Mouse (Mus musculus) embryo, embryonic 11.5 days (tissue): Measurements from ENCODE around the gene Limk1.

Source experiments
- DNase-seq: peaks from one replicate; pipeline ENCODE4 v3.0.0-alpha.2; 2012; ENCODE audit warnings: low read depth, low spot score

The Limk1 gene

DNA sequence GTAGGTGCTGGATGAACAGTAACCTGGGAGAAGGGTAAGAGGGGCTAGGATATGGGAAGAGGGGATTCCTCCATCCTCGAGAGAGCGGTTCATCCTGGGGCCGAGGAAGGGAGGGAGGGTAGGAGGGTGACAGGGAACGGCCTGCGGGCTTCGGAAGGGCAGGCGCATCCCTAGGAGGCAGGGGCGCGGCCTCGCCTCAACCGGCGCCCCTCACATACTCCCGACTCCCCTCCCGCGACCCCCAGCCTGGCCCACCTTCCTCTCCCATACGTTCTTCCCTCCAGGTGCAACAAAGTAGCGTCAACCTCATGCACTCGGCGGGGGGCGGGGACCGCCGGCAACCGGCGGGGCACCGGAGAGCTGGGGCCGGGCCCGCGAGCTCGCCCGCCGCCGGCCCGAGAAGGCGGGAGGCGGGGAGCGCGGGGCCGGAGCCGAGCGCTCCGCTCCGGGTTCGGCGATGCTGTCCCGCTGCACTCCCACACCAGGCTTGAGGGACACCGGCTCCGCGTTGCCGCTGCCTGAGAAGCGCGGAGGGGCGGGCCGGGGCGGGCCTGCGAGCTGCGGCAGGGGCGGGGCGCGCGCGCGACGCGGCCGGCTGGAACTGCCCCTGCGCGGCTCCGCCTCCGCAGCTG, at the start of gene Limk1:
Gene Limk1 (minus strand): TSS at position 513 of the 632 bp plus-strand sequence.
- DNase-seq: no peak

DNA sequence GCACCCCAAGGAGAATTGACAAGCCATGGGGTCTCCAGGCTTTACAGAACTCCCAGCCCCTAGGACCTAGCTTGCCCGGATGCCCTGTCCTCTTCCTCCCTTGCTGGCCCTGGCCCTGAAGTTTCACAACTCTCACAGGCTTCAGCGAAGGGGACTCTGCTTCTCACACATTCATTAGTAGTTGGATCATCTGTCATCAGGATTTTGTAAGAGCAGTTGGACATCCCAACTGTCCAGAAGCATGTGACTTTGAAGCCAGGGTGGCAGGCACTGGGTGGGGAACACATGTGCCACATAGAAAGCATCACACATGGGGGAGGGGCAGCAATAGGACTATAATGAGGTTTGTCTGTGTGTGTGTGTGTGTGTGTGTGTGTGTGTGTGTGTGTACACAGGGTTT, 46.5 kb upstream of the Limk1 start:
- no peak for DNase-seq

DNA sequence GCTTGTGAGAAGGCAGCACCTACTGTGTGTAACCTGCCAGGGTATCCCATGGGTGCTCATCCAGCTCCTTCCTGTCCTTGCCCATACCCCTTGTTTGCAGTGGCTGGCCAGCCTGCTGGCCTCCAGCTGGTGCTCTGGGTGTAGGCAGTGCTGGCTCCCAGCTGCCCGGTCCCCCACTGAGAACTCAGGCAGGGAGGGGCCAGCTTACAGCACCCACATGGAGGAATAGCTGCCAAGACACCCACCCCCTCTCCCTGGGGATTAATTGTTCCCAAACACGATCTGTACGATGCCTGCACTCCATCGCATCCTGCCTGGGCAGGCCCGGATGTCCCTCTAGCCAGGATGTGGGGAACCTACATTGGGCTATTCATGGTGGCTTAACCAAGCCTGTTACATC, 45.7 kb upstream of the Limk1 start:
- no peak for DNase-seq

DNA sequence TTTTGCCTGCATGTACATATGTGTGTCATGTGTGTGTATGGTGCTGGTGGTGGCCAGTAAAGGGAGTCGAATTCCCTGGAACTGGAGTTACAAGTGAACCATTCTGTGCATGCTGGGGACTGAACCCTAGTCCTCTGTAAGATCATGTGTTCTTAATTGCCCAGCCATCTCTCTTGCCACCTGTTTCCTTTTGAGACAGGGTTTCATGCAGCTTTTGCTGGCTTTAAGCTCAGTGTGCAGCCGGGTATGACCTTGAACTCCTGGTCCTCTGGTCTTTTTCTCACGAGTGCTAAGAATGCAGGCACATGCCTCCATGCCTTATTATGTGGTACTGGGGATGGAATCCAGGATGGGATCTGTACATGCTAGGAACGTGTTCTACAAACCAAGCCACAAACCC, 44.8 kb upstream of the Limk1 start:
- DNase-seq: no peak

DNA sequence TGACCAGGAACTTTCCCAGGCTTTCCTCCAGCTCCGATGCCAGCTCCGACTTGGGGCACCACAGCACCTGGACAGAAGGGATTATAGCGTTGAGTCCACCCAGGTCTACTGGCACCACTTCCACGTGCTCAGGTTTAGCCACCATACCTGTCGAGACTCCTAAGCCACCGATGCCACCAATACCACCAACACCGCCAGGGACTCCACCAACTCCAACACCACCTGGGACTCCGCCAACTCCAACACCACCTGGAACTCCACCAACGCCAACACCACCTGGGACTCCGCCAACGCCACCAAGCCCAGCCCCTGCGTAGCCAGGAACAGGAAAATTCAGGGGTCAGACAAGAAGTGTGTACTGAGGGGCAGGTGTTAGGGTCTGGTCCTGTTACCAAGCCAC, 40.7 kb upstream of the Limk1 start:
- DNase-seq: no peak

DNA sequence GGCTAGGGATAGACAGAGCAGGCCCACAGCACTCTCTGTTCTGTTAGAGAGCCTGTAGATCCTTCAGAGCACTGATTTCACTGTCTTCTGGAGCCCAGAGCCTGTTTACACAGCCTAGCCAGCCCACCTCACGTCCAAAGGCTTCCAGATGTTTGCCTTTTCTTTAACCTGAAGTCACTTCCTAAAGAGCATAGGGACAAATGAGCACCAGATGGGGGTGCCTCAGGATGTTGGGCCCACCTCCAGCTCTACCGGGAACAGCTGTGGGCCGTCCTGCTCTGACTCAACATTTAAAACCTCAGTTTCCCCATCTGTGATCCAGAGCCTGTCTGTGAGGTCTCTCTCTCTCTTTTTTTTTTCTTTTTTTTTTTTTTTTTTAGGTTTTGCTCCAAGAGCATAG, 40.1 kb upstream of the Limk1 start:
- no peak for DNase-seq

DNA sequence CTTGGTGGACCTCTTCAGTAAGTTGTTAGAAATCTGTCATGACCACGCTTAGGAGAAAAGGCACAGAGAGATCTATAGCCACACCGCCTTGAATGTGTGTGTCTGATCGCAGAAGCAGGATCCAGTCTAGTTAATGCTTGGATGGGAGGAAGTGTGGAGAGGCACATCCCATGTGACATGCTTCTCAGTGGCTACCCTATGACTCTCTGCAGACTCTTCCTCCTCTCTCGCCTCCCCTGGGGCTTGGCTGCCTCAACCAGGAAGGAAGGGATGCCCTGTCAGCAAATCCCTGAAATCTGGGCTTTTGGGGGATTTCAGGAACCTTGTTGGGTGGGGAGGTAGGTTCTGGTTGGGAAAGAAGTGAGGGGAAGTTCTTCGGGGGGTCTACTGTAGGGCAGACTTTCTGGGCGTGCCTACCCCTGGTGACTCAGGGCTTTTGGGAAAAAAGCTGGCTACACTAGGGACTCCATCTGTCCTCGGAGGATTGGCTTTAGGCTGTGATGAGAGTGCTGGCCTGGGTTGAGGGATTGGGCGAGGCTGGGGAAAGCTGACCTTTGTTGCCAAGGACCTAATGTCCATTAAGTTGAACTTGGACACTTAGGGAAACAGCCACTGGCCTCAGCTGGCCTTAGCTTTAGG, 38.7 kb upstream of the Limk1 start:
- no peak for DNase-seq

DNA sequence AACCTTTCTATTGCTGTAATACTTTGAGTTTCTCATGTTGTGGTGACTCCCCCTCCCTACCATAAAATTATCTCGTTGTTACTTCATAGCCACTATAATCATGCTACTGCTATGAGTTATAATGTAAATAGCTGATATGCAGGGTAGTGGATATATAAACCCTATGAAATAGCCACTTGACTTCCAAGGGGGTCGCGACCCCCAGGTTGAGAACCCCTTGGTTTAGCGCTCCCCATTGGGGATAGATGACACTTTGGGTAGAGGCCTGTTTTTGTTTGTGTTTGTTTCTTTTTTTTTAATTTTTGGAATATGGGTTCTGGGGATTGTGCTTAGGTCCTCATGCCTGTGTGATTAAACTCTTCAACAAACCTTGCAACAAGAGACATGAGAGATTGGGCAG, 36.9 kb upstream of the Limk1 start:
- no peak for DNase-seq

DNA sequence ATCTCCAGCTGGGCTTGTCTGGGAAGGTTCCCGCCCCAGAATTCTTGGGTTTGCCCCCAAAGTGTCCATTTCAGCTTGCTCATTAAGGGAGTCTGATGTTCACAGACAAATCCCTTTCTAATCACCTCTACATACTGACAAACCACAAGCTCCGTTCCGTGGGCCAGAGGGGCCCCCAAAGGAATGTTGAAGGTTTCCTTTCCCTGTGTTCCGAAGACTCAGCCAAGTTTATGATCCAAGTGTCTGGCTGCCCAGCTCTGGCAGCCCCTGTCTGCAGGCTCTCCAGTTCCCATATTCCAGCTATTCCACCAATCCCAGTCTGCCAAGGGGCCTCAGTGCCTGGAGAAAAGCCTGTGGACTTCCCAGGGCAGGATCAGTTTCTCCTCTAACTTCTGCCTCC, 31.7 kb upstream of the Limk1 start:
- no peak for DNase-seq

DNA sequence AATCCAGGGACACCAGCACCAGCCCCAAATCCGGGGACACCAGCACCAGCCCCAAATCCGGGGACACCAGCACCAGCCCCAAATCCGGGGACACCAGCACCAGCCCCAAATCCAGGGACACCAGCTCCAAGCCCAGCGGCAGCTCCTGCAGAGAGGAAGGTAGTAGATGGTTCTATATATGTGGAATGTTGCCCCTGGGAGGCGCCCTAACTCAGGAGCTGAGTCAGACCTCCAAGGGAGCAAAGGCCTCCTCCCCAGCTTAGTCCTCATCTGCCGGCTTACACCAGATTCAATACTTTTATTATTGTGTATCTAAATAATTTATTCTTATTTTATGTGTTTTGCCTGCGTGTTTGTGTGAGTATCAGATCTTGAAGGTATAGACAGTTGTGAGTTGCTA, 22.7 kb upstream of the Limk1 start:
- DNase-seq: no peak

DNA sequence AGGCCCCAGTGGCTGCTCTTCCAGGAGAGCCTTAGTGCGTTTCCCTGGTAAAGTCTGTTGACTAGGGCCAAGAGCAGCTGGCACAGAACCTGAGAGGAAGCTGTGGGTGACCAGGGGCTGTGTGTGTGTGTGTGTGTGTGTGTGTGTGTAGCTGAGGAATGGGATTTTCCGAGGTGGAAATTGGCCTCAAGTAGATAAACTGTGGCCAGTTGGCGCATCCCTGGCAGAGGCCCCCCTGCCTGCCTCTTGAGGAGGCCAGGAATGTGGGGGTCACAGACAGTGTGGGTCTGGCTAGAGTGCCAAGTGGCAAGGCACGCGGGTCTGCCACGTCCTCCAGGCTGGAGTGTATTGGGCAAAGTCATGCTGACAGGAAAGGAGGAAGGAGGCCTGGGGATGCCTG, 20.9 kb upstream of the Limk1 start:
- no peak for DNase-seq

DNA sequence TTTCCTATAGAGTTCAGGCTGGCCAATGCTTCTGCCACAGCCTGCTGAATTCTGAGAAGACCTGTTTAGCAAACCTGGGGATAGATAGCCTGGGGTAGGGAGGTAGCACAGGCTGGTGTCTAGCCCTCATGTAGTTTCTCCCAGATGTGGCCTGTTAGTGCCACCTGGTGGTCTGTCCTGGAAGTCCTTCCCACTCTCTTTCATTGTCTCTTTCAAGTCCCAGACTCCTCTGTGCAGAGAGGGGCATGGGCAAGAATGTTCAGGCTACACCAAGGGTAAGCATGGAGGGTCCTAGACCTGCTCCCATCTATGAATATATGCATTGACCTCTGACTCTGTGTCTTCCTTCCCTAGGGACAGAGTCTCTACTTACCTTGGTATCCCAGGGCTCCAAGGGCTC, 15.8 kb upstream of the Limk1 start:
- DNase-seq: peak; percentile 57

DNA sequence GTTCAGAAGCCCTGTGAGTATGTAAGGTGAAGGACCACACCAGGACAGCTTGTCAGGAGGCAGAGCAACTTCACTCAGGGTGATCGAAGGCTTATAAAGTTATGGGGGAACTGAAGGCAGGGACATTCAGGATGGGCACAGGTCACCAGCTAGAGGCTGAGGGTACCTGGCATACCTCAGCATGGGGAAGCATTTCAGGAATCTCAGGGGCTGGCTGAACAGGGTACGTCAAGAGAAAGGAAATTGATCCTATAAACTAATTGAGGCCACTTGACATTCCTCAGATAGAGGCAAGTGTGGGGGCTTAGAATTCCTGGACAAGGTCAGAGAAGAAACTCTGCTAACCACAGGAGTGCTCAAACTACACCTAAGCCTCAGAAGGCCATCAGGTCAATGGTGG, 7.1 kb upstream of the Limk1 start:
- DNase-seq: no peak

DNA sequence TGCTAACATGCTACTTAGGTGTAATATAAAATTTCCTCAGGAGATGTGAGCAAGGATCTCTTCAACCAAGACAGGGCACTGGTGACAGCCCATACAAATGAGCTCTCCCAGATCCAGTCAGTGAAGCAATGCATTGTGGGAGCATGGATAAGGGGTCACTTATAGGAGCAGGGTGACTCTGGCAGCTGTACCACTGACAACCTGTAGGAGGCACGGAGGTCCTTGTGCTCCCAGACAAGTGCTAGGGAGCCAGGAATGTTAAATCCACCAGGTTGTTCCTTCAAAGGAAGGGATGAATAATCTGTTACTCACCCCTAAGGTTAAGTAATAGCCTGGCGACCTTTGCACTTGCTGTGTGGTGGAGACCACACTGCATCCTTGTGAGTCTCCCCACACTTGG, 6.7 kb upstream of the Limk1 start:
- DNase-seq: no peak

DNA sequence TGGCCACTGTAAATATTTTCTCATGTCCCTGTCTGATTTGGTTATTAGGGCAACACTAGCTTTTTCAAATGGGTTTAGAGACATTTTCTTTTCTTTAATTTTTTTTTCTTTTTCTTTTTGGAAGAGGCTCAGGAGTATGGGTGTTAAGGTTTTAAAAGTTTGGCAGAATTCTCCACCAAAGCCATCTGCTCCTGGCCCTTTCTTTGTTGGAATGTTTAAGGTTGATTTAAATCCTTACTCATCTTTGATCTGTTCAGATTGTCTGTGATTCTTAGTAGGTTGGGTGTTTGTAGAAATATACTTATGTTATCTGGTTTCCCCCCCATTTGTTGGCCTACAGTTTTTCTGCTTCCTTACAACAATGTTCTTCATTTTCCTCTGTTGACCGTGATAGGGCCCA, 4.3 kb upstream of the Limk1 start:
- DNase-seq: no peak

DNA sequence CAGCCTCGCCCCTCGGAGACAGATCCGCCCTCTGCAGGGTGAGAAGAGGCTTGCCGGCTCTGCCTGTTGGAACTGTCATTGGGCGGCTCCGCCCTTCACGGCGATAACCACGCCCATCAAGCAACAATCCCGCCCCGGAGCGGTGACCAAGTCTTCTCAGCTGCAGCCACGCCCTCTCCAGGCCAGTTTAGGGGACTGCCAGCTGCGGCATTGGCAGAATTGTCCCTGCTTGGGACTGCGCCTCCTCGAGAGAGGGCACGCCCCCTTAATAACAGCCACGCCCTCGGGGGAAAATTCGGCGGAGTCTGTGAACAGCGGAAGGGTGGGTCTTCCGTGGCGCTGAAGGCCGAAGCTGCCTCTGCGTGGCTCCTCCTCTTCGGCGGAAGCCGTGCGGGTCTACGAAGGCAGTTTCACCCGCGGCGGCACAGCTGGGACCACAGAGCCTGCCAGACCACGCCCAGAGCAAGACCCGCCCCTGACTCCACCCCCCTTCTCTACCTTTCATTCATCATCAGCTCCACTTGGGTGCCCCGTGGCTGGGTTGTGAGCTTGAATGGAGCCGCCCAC, 403 bp upstream of the Limk1 start:
- DNase-seq: peak; percentile 99

DNA sequence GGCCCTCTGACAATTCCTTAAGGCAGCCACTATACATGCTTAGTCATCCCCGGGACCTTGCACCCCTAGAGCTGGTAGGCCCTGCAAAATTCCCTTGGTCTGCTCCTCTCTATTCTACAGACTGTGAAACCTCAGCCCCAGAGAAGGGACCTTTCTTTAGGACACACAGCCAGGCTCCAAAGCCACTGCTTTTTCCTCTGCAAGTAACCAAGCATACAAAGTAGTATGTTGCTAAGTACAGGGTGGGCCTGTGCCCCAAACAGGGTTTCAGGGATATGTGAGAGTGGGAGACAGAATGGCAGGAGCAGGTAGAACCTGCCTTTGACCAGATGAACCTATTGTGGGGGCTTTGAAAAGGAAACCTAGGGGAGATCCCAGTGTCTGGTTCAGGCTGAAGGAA, 1.2 kb downstream of the Limk1 start:
- DNase-seq: no peak

DNA sequence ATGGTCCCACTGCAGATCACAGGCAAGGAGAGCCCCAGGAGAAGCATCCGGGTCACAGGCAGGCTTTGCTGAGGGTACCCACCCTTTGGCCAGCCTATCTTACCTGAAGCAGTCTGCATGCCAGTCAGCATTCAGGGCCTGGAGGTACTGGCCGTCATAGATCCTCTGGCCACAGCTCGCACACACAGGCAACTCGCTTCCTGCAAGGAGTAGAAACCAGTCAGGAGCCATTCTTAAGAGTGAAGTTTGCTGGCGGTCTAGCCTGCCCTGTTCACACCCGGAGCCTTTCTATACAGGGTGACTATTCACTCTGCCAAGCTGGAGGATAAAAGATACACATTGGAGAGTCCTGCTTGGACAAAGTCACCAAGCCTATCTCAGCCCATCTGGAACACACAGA, 1.9 kb downstream of the Limk1 start:
- no peak for DNase-seq

DNA sequence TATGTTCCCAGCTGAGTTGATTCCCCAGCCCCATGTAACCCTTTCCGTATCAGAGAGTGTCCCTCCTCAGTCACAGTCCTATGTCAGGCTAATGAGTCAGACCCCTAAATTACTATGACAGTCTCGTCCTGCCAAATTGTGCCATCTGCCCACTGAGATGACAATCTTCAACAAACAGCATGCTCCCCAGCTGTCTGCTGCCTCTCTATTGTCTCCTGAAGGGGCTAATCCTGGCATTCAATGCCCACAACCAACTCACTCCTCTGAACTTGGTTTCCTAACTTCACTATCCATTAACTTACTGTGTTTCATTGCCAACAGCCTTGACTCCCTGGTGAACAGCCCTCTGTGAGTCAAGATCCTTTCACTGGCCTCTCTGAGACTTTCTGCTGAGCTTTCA, 4.0 kb downstream of the Limk1 start:
- DNase-seq: no peak

DNA sequence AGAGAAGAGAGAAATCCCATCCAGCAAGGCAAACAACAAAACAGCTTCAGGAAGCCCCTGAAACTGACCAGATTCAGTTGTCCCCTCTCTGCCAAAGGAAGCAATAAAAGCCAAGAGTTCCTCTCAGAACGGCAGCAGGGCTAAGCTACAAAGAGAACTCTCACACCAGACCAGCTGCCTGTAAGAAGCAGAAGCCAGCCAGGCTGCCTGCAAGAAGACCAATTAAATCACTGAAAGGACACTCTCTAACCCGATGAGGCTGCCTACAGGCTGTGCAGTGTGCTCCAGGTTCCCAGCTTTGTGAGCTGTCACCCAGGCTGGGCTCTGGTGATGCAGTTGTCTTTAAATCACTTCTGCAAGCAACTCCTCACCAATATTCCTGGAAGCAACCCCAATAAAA, 4.6 kb downstream of the Limk1 start:
- DNase-seq: no peak

DNA sequence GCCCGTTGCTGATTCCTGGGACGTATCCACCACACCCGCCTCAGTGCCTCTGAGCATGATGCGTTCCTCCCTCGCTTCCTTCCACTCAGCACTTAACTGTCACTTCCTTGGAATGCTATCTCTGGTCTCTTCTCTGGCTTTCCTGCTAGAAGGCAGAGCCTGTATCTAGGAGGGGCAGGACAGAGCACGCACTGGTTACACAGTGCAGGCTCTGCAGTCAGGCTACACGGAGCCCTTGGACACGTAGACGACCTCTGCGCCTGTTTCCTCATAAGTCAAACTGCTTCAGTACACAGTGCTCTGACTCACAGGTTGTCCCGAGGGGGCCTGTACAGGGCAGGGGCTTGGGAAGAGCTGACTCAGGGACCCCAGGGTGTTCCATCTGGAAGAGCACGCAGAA, 8.2 kb downstream of the Limk1 start:
- no peak for DNase-seq

DNA sequence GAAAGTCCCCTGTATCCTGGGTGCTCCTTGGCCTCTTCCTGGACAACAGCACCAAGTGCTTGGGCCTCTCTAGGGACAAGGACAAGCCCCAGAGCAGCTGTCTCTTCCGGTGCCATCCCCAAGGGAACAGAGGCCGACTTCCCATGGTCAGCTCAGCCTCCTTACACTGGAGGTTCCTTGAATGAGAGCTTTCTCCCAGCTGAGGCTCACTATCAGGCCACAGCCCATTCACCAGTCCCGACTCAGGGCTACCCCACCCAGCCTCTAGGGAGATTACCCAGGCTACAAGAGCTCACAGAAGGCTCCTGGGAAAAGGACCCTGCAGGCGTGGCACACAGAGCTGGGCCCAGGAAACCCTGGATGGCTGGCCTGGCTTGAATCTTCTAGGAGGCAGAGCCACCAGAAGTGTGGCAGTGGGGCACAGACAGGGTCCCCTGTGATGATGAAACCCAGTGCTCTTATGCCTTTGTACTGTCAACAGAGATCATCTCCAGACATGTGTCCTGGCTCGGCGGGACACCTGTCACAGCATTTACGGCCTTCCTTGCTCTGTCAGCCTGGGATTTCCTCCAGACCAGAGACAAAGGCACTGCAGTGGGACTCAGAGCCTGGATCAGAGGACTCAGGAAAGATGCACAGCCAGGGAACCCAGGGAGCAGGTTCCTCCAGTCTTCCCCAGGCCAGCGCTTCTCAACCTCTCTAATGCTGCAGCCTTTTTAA, 9.4 kb downstream of the Limk1 start:
- no peak for DNase-seq

DNA sequence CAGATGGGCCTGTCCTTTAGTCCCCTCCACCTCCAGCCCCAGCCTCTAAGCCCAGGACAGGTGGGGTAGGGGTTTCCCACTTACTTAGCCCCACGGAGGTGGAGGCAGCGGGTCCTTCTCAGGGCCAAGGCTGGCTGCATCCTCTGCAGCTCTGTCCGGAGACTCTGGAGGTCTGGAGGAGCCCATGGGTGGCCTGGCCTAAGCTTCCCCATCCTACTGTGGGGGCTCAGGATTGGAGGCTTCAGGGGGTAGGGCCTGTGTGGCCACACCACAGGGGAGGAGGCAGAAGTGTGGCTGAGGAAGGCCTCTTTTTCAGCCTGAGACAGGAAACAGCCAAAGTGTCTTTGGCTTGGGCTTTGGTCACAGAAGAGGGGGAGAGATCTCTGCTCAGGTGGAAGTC, 10.4 kb downstream of the Limk1 start:
- no peak for DNase-seq
